Mouse (Mus musculus) intestine, embryonic 15.5 days (tissue): ENCODE measurements around the gene Pigyl. TPM values are rescaled to one million over a fixed set of nuclear protein-coding genes. Genes with fewer than 3 reads are reported as not detected.
"Not testable (repeated sequence)": the region's sequence is repeated elsewhere in the genome, so short reads cannot be mapped to it uniquely, and the experiment has no call there.

Experiments
- ATAC-seq: fragments of 200-750 bp; cut with Nextera tagmentation; 2 replicates; pipeline ENCODE4 v1.8.0; 2017; ENCODE audit warnings: moderate TSS enrichment, moderate library complexity
- H3K27ac ChIP-seq: fragments of 300-500 bp; sonication (generic); 2 replicates; pipeline ENCODE4 v1.5.1; 2015; ENCODE audit warnings: mild to moderate bottlenecking, inconsistent platforms
- H3K27me3 ChIP-seq: fragments of 300-500 bp; sonication (generic); replicated peaks from 2 replicates; pipeline ENCODE4 v1.6.1; 2015; ENCODE audit warnings: inconsistent platforms
- H3K36me3 ChIP-seq: fragments of 300-500 bp; sonication (generic); 2 replicates; pipeline ENCODE4 v1.6.1; 2015; ENCODE audit warnings: inconsistent platforms
- H3K4me1 ChIP-seq: fragments of 300-500 bp; sonication (generic); replicated peaks from 2 replicates; pipeline ENCODE4 v1.6.1; 2015; ENCODE audit warnings: inconsistent platforms
- H3K4me2 ChIP-seq: fragments of 300-500 bp; sonication (generic); replicated peaks from 2 replicates; pipeline ENCODE4 v1.6.1; 2015; ENCODE audit warnings: mild to moderate bottlenecking, inconsistent platforms
- H3K4me3 ChIP-seq: fragments of 300-500 bp; sonication (generic); replicated peaks from 2 replicates; pipeline ENCODE4 v1.5.1; 2015; ENCODE audit warnings: inconsistent platforms
- H3K9ac ChIP-seq: fragments of 300-500 bp; sonication (generic); 2 replicates; pipeline ENCODE4 v1.6.1; 2015; ENCODE audit warnings: inconsistent platforms
- H3K9me3 ChIP-seq: fragments of 300-500 bp; sonication (generic); 2 replicates; pipeline ENCODE4 v1.6.1; 2016; ENCODE audit warnings: inconsistent platforms
- WGBS: fragments of 180-500 bp; shearing (Covaris S2); methylation state at CpG from one replicate; pipeline ENCODE4 v1.1.7; 2015; 5-methylcytosine and 5-hydroxymethylcytosine counted together
- polyA plus RNA-seq: library from polyadenylated mRNA; unstranded; fragments of >200 nt; fragmentation: Nextera tagmentation; extraction: Ambion mirVana; gene quantifications from 2 replicates; pipeline ENCODE4 v1.2.1, GENCODE M21; 2015

Pigyl gene
- polyA plus RNA-seq, 1 experiment from 2014 or later, result 90.0 TPM

GRCm38 (mm10) chr9:22144304-22144965, 12.2 kb upstream of the Pigyl start:
- 90% methylated on average over 8 of the region's 8 CpGs for WGBS
- H3K27me3 ChIP-seq, result no peaks in the 10 kb centered on the region
- no peak overlapping the region for H3K4me3 ChIP-seq
- no peak overlapping the region for H3K27ac ChIP-seq
- no peak overlapping the region for H3K4me2 ChIP-seq
- no peak for ATAC-seq
- H3K9ac ChIP-seq, result no peak overlapping the region
- no peaks in the 10 kb centered on the region for H3K36me3 ChIP-seq
- 0 out of 2 replicates have a peak, but pooled peaks cover 6% of the 10 kb centered on the region for H3K9me3 ChIP-seq
- no peaks in the 10 kb centered on the region for H3K4me1 ChIP-seq

- Histone ChIP-seq H3K27ac (no peak overlapping the region), H3K36me3 (no peaks in the 10 kb centered on the region), H3K27me3 (no peaks in the 10 kb centered on the region), H3K9ac (no peak overlapping the region), H3K4me1 (no peaks in the 10 kb centered on the region), H3K4me2 (no peak overlapping the region), H3K9me3 (0 out of 2 replicates have a peak, but pooled peaks cover 6% of the 10 kb centered on the region), H3K4me3 (no peak overlapping the region)
- peak; percentile 72 for ATAC-seq
- WGBS, result 71% methylated on average over 20 of the region's 20 CpGs
These were observed 7.0 kb upstream of the Pigyl start for GRCm38 (mm10) chr9:22149426-22150248.

GRCm38 (mm10) chr9:22150249-22150693, 6.4 kb upstream of the Pigyl start:
- not testable (repeated sequence) for H3K36me3 ChIP-seq, H3K4me2 ChIP-seq, H3K9ac ChIP-seq, H3K4me1 ChIP-seq, H3K27me3 ChIP-seq, H3K9me3 ChIP-seq, ATAC-seq, H3K4me3 ChIP-seq, H3K27ac ChIP-seq
- 81% methylated on average over 7 of the region's 7 CpGs for WGBS

GRCm38 (mm10) chr9:22150946-22151345, 5.7 kb upstream of the Pigyl start:
- no peak overlapping the region for H3K27ac ChIP-seq
- no peaks in the 10 kb centered on the region for H3K27me3 ChIP-seq
- no peak overlapping the region for H3K9ac ChIP-seq
- WGBS, result 86% methylated on average over 2 of the region's 2 CpGs
- 0 out of 2 replicates have a peak, but pooled peaks cover 6% of the 10 kb centered on the region for H3K9me3 ChIP-seq
- no peak overlapping the region for H3K4me3 ChIP-seq
- no peak for ATAC-seq
- H3K4me2 ChIP-seq, result no peak overlapping the region
- H3K4me1 ChIP-seq, result peaks cover 2% of the 10 kb centered on the region; the same call in 1 of the 2 replicates
- H3K36me3 ChIP-seq, result no peaks in the 10 kb centered on the region

- no peak for ATAC-seq
- no peak overlapping the region for H3K4me2 ChIP-seq
- H3K4me1 ChIP-seq, result peaks cover 16% of the 10 kb centered on the region
- no peak overlapping the region for H3K27ac ChIP-seq
- no peak overlapping the region for H3K4me3 ChIP-seq
- H3K36me3 ChIP-seq, result no peaks in the 10 kb centered on the region
- H3K9me3 ChIP-seq, result no peaks in the 10 kb centered on the region
- H3K27me3 ChIP-seq, result no peaks in the 10 kb centered on the region
- WGBS, result 86% methylated on average over 3 of the region's 3 CpGs
- no peak overlapping the region for H3K9ac ChIP-seq
These were observed 2.8 kb upstream of the Pigyl start for GRCm38 (mm10) chr9:22153810-22154209.

GRCm38 (mm10) chr9:22155614-22156013, 1.0 kb upstream of the Pigyl start:
- no peaks in the 10 kb centered on the region for H3K27me3 ChIP-seq
- H3K27ac ChIP-seq, result no peak overlapping the region
- peaks cover 16% of the 10 kb centered on the region for H3K4me1 ChIP-seq
- WGBS, result 21% methylated on average over 10 of the region's 10 CpGs
- no peaks in the 10 kb centered on the region for H3K36me3 ChIP-seq
- ATAC-seq, result peak; percentile 23
- no peaks in the 10 kb centered on the region for H3K9me3 ChIP-seq
- H3K9ac ChIP-seq, result no peak overlapping the region
- 0 out of 2 replicates have a peak overlapping the region, but pooled peaks have one; percentile 15 for H3K4me3 ChIP-seq
- 0 out of 2 replicates have a peak overlapping the region, but pooled peaks have one; percentile 33 for H3K4me2 ChIP-seq

GRCm38 (mm10) chr9:22157516-22158265, 1.0 kb downstream of the Pigyl start:
- Histone ChIP-seq H3K4me3 (peak overlapping the region; percentile 63), H3K27ac (no peak overlapping the region), H3K4me1 (peaks cover 16% of the 10 kb centered on the region), H3K9ac (peak overlapping the region; percentile 73; the same call in 1 of the 2 replicates), H3K27me3 (no peaks in the 10 kb centered on the region), H3K9me3 (no peaks in the 10 kb centered on the region), H3K36me3 (no peaks in the 10 kb centered on the region), H3K4me2 (peak overlapping the region; percentile 82)
- 70% methylated on average over 34 of the region's 34 CpGs for WGBS
- ATAC-seq, result no peak

GRCm38 (mm10) chr9:22161299-22161698, 4.7 kb downstream of the Pigyl start:
- no peak for ATAC-seq
- 38% methylated on average over 6 of the region's 6 CpGs for WGBS
- no peaks in the 10 kb centered on the region for H3K27me3 ChIP-seq
- H3K9me3 ChIP-seq, result no peaks in the 10 kb centered on the region
- no peak overlapping the region for H3K4me3 ChIP-seq
- H3K9ac ChIP-seq, result no peak overlapping the region
- no peak overlapping the region for H3K4me2 ChIP-seq
- peak overlapping the region; percentile 40 for H3K27ac ChIP-seq
- peaks cover 11% of the 10 kb centered on the region for H3K4me1 ChIP-seq
- no peaks in the 10 kb centered on the region for H3K36me3 ChIP-seq

- Histone ChIP-seq H3K9ac (no peak overlapping the region), H3K9me3 (no peaks in the 10 kb centered on the region), H3K4me3 (no peak overlapping the region), H3K4me2 (no peak overlapping the region; the same call in 1 of the 2 replicates), H3K27ac (peak overlapping the region; percentile 54), H3K4me1 (peaks cover 8% of the 10 kb centered on the region), H3K27me3 (no peaks in the 10 kb centered on the region), H3K36me3 (no peaks in the 10 kb centered on the region)
- ATAC-seq, result peak; percentile 15
- 74% methylated on average over 9 of the region's 9 CpGs for WGBS
These were observed 5.7 kb downstream of the Pigyl start for GRCm38 (mm10) chr9:22162305-22162704.

GRCm38 (mm10) chr9:22162912-22163311, 6.3 kb downstream of the Pigyl start:
- no peaks in the 10 kb centered on the region for H3K27me3 ChIP-seq
- H3K27ac ChIP-seq, result no peak overlapping the region
- no peak for ATAC-seq
- no peak overlapping the region for H3K4me2 ChIP-seq
- H3K9ac ChIP-seq, result no peak overlapping the region
- H3K4me1 ChIP-seq, result peaks cover 2% of the 10 kb centered on the region
- 82% methylated on average over 7 of the region's 7 CpGs for WGBS
- H3K9me3 ChIP-seq, result no peaks in the 10 kb centered on the region
- H3K36me3 ChIP-seq, result no peaks in the 10 kb centered on the region
- no peak overlapping the region for H3K4me3 ChIP-seq

- peak overlapping the region; percentile 99 for H3K4me2 ChIP-seq
- H3K4me3 ChIP-seq, result peak overlapping the region; percentile 59
- no peaks in the 10 kb centered on the region for H3K36me3 ChIP-seq
- H3K27ac ChIP-seq, result no peak overlapping the region
- H3K9me3 ChIP-seq, result no peaks in the 10 kb centered on the region
- no peaks in the 10 kb centered on the region for H3K27me3 ChIP-seq
- H3K4me1 ChIP-seq, result no peaks in the 10 kb centered on the region; the same call in 1 of the 2 replicates
- WGBS, result 3% methylated on average over 53 of the region's 54 CpGs
- peak overlapping the region; percentile 65 for H3K9ac ChIP-seq
- ATAC-seq, result peak; percentile 39; the same call in 1 of the 2 replicates
These were observed 8.3 kb downstream of the Pigyl start for GRCm38 (mm10) chr9:22164711-22165668.
